Mouse (Mus musculus) c-Kit-positive CD71-negative TER-119-negative erythroid progenitor cells, embryonic 14.5 days (primary cell): ENCODE data around the gene Wscd2.

Experiments used
- DNase-seq: peaks from one replicate; pipeline ENCODE4 v3.0.0-alpha.2; 2013; ENCODE audit warnings: low read depth

Gene Wscd2

GRCm38 (mm10) chr5:113539858-113540257, 49.7 kb downstream of the Wscd2 start:
- DNase-seq, result no peak

GRCm38 (mm10) chr5:113541196-113541595, 51.1 kb downstream of the Wscd2 start:
- DNase-seq, result no peak

- no peak for DNase-seq
Observed at GRCm38 (mm10) chr5:113542885-113543476, 52.8 kb downstream of the Wscd2 start.

GRCm38 (mm10) chr5:113547949-113548700, 58.0 kb downstream of the Wscd2 start:
- DNase-seq, result no peak

- no peak for DNase-seq
Observed at GRCm38 (mm10) chr5:113550249-113550648, 60.1 kb downstream of the Wscd2 start.

GRCm38 (mm10) chr5:113550759-113551158, 60.6 kb downstream of the Wscd2 start:
- DNase-seq, result no peak

GRCm38 (mm10) chr5:113553402-113553897, 63.3 kb downstream of the Wscd2 start:
- DNase-seq, result peak; percentile 32

- DNase-seq, result no peak
Observed at GRCm38 (mm10) chr5:113554095-113554494, 64.0 kb downstream of the Wscd2 start.

- no peak for DNase-seq
Observed at GRCm38 (mm10) chr5:113554571-113554970, 64.4 kb downstream of the Wscd2 start.

- DNase-seq, result no peak
Observed at GRCm38 (mm10) chr5:113555684-113556083, 65.6 kb downstream of the Wscd2 start.

GRCm38 (mm10) chr5:113558065-113558464, 67.9 kb downstream of the Wscd2 start:
- no peak for DNase-seq

GRCm38 (mm10) chr5:113559627-113560026, 69.5 kb downstream of the Wscd2 start:
- no peak for DNase-seq

- DNase-seq, result no peak
Observed at GRCm38 (mm10) chr5:113564463-113564862, 74.3 kb downstream of the Wscd2 start.

GRCm38 (mm10) chr5:113565101-113565854, 75.1 kb downstream of the Wscd2 start:
- DNase-seq, result no peak

- DNase-seq, result no peak
Observed at GRCm38 (mm10) chr5:113565858-113566257, 75.7 kb downstream of the Wscd2 start.

- DNase-seq, result no peak
Observed at GRCm38 (mm10) chr5:113570056-113570717, 80.1 kb downstream of the Wscd2 start.

GRCm38 (mm10) chr5:113577555-113577954, 87.4 kb downstream of the Wscd2 start:
- no peak for DNase-seq

- DNase-seq, result no peak
Observed at GRCm38 (mm10) chr5:113578428-113578827, 88.3 kb downstream of the Wscd2 start.

- no peak for DNase-seq
Observed at GRCm38 (mm10) chr5:113579128-113579527, 89.0 kb downstream of the Wscd2 start.

- no peak for DNase-seq
Observed at GRCm38 (mm10) chr5:113580248-113580647, 90.1 kb downstream of the Wscd2 start.

- DNase-seq, result no peak
Observed at GRCm38 (mm10) chr5:113580801-113581200, 90.7 kb downstream of the Wscd2 start.
